Mouse (Mus musculus): Measurements from ENCODE around the gene Sirt6. TPM values are rescaled to one million over a fixed set of nuclear protein-coding genes. Genes with fewer than 3 reads are reported as not detected.

The Sirt6 gene
- total RNA-seq, 1 experiment, result 14.5 TPM

GRCm38 (mm10) chr10:81602741-81603151 is 24.9 kb downstream of the Sirt6 start:
- H3K36me3 ChIP-seq (ENCODE audit: control insufficient read depth, insufficient read depth, low read length, poor library complexity, severe bottlenecking), result peaks cover under 1% of the 10 kb centered on the region; the same call in 1 of the 2 replicates
- TF ChIP-seq CHD2 (IDR thresholded peaks at IDR 0.05; ENCODE audit: low read depth, low read length) (no peak), ZNF384 (IDR thresholded peaks at IDR 0.05; ENCODE audit: low read depth, low read length) (no peak; the same call in 1 of the 2 replicates), MAFK (IDR thresholded peaks at IDR 0.05; ENCODE audit: insufficient read depth, low read depth, low read length) (no peak), HCFC1 (IDR thresholded peaks at IDR 0.05; ENCODE audit: borderline replicate concordance, insufficient read depth, low read length) (no peak), ZC3H11A (IDR thresholded peaks at IDR 0.05; ENCODE audit: borderline replicate concordance, low read depth, low read length) (no peak)
- H3K27ac ChIP-seq (ENCODE audit: insufficient read depth, low read depth, low read length, poor library complexity, severe bottlenecking), result no peak overlapping the region
- H3K9ac ChIP-seq (ENCODE audit: insufficient read depth, low read depth, low read length, poor library complexity, severe bottlenecking), result no peak overlapping the region
- H3K4me3 ChIP-seq (ENCODE audit: insufficient read depth in 1 of 2, low read depth in 1 of 2, low read length in 2 of 2, poor library complexity in 1 of 2, severe bottlenecking in 1 of 2), result no peak overlapping the region
- no peaks in the 10 kb centered on the region for H3K9me3 ChIP-seq (ENCODE audit: control insufficient read depth, insufficient read depth, low read depth, low read length)
- in situ Hi-C loops (cut with MboI; ENCODE audit: low sequenced_read_pairs in 2 of 2, unreplicated experiment in 2 of 2), result no loop called here
- H3K4me1 ChIP-seq (ENCODE audit: control insufficient read depth in 2 of 2, insufficient read depth in 2 of 2, low read length in 2 of 2, poor library complexity in 1 of 2), result peaks cover 3 to 28% of the 10 kb centered on the region in 2 experiments
- no peak for DNase-seq (ENCODE audit: low read depth, low spot score)

DNA sequence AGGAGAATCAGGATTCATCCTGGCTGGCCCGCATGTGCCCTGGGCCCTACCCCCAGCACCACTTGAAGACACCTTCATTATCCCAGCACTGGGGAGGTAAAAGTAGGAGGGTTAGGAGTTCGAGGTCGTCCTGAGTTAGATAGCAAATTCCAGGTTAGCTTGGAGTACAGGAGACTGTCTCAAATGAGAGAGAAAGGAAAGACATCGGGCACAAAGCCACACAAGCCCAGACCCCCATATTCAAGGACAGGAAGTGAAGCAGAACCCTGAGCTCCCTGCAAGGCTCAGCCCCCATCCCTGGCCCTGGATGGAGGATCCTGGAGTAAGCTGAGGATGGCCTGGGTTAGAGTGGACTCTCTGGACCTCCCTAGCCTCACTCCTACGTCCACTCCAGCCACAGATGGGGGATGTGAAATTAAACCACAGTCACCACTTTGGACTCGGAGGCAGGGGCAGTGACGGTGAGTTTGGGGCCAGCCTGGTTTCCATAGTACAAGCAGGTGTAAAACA is 26.1 kb downstream of the Sirt6 start:
- peak overlapping the region; percentile 28; the same call in 1 of the 2 replicates for H3K9ac ChIP-seq (ENCODE audit: insufficient read depth, low read depth, low read length, poor library complexity, severe bottlenecking)
- H3K9me3 ChIP-seq (ENCODE audit: control insufficient read depth, insufficient read depth, low read depth, low read length), result no peaks in the 10 kb centered on the region
- H3K4me1 ChIP-seq (ENCODE audit: control insufficient read depth in 2 of 2, insufficient read depth in 2 of 2, low read length in 2 of 2, poor library complexity in 1 of 2), result peaks cover 3 to 36% of the 10 kb centered on the region in 2 experiments
- no peaks in the 10 kb centered on the region for H3K36me3 ChIP-seq (ENCODE audit: control insufficient read depth, insufficient read depth, low read length, poor library complexity, severe bottlenecking)
- no peak for TF ChIP-seq HCFC1 (IDR thresholded peaks at IDR 0.05; ENCODE audit: borderline replicate concordance, insufficient read depth, low read length)
- TF ChIP-seq MAFK (IDR thresholded peaks at IDR 0.05; ENCODE audit: insufficient read depth, low read depth, low read length), result no peak
- no peak for TF ChIP-seq CHD2 (IDR thresholded peaks at IDR 0.05; ENCODE audit: low read depth, low read length)
- no peak for TF ChIP-seq ZNF384 (IDR thresholded peaks at IDR 0.05; ENCODE audit: low read depth, low read length)
- no peak for TF ChIP-seq ZC3H11A (IDR thresholded peaks at IDR 0.05; ENCODE audit: borderline replicate concordance, low read depth, low read length)
- DNase-seq (ENCODE audit: low read depth, low spot score), result no peak
- in situ Hi-C loops (cut with MboI; ENCODE audit: low sequenced_read_pairs in 2 of 2, unreplicated experiment in 2 of 2), result no loop called here
- peak overlapping the region; percentile 3 to 60; a peak in 3 of 4 replicates for H3K4me3 ChIP-seq (ENCODE audit: insufficient read depth in 1 of 2, low read depth in 1 of 2, low read length in 2 of 2, poor library complexity in 1 of 2, severe bottlenecking in 1 of 2)
- H3K27ac ChIP-seq (ENCODE audit: insufficient read depth, low read depth, low read length, poor library complexity, severe bottlenecking), result no peak overlapping the region

- H3K9ac ChIP-seq (ENCODE audit: insufficient read depth, low read depth, low read length, poor library complexity, severe bottlenecking), result peak within 1 kb of the TSS; percentile 28; the same call in 1 of the 2 replicates
Observed at GRCm38 (mm10) chr10:81600738-81601203, 26.8 kb downstream of the Sirt6 start, which contains the start of gene Tle6. Tle6 (minus strand) TSS chr10:81601073.

DNA sequence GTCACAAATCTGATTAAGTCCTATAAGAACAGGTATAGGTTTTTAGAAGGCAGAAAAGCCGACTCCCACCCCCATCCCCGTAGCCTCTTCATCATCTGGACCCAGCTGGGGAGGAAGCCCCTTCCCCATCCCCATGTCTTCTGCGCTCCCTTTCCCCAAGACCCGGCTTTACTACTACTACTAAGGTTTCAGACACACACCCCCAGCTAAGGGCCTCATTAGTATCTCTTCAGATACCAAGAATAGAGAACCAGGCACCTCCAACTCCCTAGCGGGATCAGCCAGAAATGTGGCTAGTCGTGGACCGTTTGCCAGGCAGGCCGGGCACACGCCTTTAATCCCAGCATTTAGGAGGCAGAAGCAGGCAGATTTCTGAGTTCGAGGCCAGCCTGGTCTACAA is 27.5 kb downstream of the Sirt6 start:
- in situ Hi-C loops (cut with MboI; ENCODE audit: low sequenced_read_pairs in 2 of 2, unreplicated experiment in 2 of 2), result no loop called here
- Histone ChIP-seq H3K4me3 (ENCODE audit: insufficient read depth in 1 of 2, low read depth in 1 of 2, low read length in 2 of 2, poor library complexity in 1 of 2, severe bottlenecking in 1 of 2) (no peak overlapping the region), H3K27ac (ENCODE audit: insufficient read depth, low read depth, low read length, poor library complexity, severe bottlenecking) (peak overlapping the region; percentile 9; the same call in 1 of the 2 replicates), H3K36me3 (ENCODE audit: control insufficient read depth, insufficient read depth, low read length, poor library complexity, severe bottlenecking) (no peaks in the 10 kb centered on the region), H3K9ac (ENCODE audit: insufficient read depth, low read depth, low read length, poor library complexity, severe bottlenecking) (no peak overlapping the region), H3K4me1 (ENCODE audit: control insufficient read depth in 2 of 2, insufficient read depth in 2 of 2, low read length in 2 of 2, poor library complexity in 1 of 2) (peaks cover 9 to 48% of the 10 kb centered on the region in 2 experiments), H3K9me3 (ENCODE audit: control insufficient read depth, insufficient read depth, low read depth, low read length) (no peaks in the 10 kb centered on the region)
- no peak for DNase-seq (ENCODE audit: low read depth, low spot score)
- TF ChIP-seq MAFK (IDR thresholded peaks at IDR 0.05; ENCODE audit: insufficient read depth, low read depth, low read length), result no peak
- TF ChIP-seq ZC3H11A (IDR thresholded peaks at IDR 0.05; ENCODE audit: borderline replicate concordance, low read depth, low read length), result no peak
- no peak for TF ChIP-seq ZNF384 (IDR thresholded peaks at IDR 0.05; ENCODE audit: low read depth, low read length)

More at GRCm38 (mm10) chr10:81600738-81601203, 26.8 kb downstream of the Sirt6 start, which contains the start of gene Tle6:
- Histone ChIP-seq H3K4me1 (ENCODE audit: control insufficient read depth in 2 of 2, insufficient read depth in 2 of 2, low read length in 2 of 2, poor library complexity in 1 of 2) (peaks cover 6 to 41% of the 10 kb centered on the region in 2 experiments), H3K9me3 (ENCODE audit: control insufficient read depth, insufficient read depth, low read depth, low read length) (no peaks in the 10 kb centered on the region), H3K36me3 (ENCODE audit: control insufficient read depth, insufficient read depth, low read length, poor library complexity, severe bottlenecking) (no peaks in the 10 kb centered on the region), H3K27ac (ENCODE audit: insufficient read depth, low read depth, low read length, poor library complexity, severe bottlenecking) (peak within 1 kb of the TSS; percentile 9; the same call in 1 of the 2 replicates), H3K4me3 (ENCODE audit: insufficient read depth in 1 of 2, low read depth in 1 of 2, low read length in 2 of 2, poor library complexity in 1 of 2, severe bottlenecking in 1 of 2) (peak within 1 kb of the TSS; percentile 3 to 60; a peak in 3 of 4 replicates)
- peak; percentile 99 for DNase-seq (ENCODE audit: low read depth, low spot score)
- in situ Hi-C loops (cut with MboI; ENCODE audit: low sequenced_read_pairs in 2 of 2, unreplicated experiment in 2 of 2), result no loop called here
- no peak for TF ChIP-seq HCFC1 (IDR thresholded peaks at IDR 0.05; ENCODE audit: borderline replicate concordance, insufficient read depth, low read length)
- TF ChIP-seq CHD2 (IDR thresholded peaks at IDR 0.05; ENCODE audit: low read depth, low read length), result peak; percentile 67; the same call in 1 of the 2 replicates
